Mouse (Mus musculus): ENCODE measurements around the gene Crybb3.

Gene Crybb3

DNA sequence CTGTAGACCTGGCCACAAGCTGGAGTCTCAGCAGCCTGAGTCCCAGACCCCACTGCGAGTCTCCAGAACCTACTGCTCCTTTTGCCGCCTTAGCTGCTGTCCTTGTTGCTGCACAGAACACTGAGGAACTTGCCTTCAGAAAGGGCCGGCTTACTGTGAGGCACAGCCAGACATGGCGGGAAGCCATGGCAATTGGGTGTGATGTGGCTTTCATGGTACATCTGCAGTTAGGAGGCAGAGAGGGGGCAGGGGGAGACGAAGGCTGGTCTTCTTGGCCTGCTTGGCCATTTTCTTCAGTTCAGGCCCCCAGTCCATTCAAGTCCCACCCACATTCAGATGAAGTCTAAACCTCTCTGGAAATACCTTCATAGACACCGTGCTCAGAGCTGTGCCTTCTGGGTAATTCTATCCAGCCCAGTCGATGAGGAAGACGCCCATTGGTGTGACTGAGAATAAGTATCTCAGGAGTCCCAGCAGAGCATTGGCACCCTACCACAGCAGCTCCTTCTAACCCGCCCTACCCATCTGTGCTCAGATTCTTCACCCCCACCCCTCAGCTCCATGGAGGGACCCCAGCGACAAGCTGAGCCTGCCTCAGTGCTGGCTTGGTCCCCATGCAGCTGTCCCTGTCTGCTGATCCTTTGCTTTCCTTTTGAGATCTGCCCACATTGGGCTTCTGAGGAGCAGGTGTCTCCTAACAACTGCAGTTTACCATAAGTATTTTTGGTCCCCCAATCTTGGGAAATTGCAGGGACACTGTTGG lies 35.7 kb downstream of the Crybb3 start:
- no peak for DNase-seq (ENCODE audit: low spot score in 2 of 2)

DNA sequence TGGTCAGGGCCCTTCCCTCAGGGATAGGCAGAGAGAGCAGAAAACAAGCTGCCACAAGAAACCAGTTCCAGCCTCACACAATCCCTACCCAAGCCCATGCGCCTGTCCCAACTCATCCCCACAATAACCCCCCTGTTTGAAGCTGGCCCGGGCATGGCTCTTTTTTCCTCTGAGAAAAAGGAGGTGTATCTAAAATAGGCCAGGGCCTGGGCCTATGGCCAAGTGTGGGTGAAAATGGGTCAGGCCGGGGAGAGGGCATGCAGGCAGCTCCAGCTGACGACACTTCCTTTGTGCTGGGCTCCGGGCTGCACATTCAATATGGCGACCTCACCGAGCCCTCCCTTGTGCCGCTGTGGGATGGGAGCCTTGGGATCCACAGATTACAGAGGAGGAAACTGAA lies 37.9 kb downstream of the Crybb3 start:
- DNase-seq (ENCODE audit: low spot score in 2 of 2) = no peak

DNA sequence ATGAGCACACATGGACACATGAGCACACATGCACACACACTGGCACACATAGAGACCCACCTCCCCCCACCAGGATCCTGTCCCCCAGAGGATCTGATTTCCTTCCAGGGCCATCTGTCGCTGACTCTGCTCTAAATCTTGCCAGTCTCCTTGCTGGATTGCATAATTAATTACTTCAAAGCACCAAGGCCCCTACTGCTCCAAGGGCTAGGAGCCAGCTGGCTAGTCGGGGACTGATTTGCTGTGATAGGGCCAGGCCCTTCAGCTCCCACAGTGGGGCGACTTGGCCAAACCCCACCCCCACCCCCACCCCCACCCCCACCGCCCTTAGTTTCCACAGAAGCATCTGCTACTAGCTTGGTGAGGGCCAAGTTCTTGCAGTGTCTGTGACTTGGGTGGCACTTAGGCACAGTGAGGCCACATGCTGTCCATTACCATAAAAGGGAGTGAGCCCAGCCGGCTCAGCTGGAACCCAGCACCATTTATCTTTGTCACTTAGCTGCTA lies 39.8 kb downstream of the Crybb3 start:
- DNase-seq (ENCODE audit: low spot score in 2 of 2) = no peak

DNA sequence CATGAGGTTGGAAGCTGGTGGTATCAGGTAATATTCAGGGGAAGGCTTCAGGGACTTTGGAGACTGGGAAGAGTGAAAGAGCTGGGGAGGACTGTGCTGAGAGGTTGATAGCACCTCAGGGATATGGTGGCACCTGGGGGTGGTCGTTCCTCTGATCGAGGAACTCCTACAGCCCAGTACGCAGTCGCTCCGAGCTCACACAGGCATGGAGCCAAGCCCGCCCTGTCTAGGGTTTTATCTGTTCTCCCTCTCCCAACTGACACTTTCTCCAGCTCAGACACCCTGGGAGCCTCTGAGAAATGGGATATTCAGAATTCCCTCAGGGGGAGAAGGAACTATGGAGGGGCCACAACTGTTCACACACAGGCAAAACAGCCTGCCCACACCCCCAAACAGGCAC lies 40.6 kb downstream of the Crybb3 start:
- DNase-seq (ENCODE audit: low spot score in 2 of 2) = no peak

DNA sequence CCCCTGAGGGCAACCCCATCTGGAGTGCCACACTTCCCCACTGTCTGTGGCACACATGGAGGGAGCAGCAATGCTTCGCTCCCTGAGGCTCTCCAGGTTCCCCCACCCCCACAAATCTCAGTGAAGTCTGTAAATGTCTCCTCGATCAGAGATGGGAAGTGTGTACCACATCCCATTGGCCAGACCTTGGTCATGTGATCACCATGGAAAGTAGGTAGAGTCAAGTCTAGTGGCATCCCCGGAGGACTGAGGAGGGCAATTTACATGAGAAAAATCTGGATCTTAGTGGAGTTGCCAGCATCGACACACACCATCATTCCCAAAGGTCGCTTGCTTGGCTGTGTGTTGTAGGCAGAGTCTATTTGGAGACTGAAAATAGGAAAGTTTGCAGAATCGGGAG lies 42.8 kb downstream of the Crybb3 start:
- DNase-seq (ENCODE audit: low spot score in 2 of 2) = no peak

DNA sequence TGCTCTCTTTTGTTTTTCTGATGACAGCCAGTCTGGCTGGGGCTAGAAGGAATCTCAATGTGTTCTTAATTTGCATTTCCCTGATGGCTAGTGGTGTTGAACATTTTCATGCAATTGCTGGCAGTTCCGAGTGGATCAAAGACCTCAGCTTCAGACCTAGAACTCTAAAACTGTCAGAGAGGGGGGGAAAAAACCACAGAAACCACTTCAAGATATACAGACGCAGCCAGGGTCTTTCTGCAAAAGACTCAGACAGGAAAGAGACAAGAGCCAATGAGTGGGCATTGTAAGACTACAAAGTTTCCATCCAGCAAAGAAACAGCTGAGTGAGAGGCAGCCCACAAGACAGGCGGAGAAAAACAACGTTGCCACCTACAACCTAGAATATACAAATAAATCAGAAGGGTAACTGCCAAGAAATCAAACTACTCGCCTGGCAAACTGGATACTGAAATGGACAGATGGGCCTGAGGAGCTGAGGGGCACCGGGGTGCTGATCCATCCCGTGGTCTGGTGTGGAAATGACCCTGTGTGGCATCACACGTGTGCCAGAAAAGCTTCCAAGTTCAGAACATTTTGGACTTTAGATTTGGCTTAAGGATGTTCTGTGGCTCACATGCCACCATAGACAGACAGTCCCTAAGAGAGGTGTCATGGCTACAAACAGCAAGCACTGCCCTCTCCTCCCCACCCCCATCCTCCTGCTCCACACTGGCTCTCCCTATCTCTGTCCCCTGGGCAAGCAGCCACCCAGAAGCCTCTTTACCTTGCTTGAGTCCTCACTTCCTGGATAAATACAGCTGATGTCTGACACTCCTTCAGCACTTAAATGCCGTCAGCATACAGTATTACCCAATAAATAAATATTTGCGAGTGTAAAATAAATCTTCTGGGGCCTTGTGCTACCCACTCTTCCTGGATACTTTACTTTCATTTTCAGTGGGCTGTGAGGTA lies 46.0 kb downstream of the Crybb3 start:
- DNase-seq (ENCODE audit: low spot score in 2 of 2) = no peak

DNA sequence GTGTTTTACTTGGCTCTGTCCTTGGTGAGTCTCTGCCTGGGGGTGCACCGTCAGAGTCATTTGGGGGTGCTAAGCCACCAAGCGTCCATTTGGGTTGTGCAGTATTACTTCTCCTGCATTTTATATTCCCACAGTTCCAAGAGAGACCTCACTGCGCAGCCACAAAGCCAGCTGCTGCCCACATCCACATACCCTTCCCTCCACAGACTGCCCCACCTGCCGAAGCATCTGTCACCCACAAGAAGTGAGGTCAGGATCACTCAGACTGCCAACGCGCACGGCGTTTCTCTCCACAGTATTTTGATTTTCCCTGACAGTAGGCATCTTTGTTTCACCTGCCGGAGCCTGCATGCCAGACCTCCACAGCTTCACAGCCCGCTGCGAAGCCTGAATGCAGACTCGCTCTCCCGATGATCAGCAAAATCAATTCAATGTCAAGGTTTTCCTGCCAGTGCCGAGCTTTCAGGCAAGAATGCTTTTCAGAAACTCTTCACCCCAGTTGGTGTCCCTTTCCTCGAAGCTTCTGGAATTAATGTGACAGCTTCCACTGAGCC lies 50.1 kb downstream of the Crybb3 start:
- no peak for DNase-seq (ENCODE audit: low spot score in 2 of 2)

DNA sequence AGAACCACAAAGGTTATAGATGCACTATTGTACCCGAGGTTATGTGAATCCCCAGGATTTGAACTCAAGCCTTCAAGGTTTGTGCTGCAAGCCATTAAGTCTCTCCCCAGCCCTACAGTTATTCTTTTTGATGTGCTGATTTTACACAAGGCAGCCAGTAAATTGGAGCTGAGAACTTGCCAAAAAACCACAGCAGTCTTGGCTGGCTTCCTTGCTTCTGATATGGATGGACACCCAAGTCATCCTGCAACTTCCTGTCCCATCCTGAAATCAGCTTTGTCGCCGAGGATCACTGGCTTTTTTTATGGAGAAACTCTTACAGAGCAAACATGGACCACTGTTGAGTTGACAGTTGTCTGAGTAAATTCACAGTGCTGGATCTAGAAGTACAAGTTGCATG lies 51.3 kb downstream of the Crybb3 start:
- DNase-seq (ENCODE audit: low spot score in 2 of 2) = no peak

DNA sequence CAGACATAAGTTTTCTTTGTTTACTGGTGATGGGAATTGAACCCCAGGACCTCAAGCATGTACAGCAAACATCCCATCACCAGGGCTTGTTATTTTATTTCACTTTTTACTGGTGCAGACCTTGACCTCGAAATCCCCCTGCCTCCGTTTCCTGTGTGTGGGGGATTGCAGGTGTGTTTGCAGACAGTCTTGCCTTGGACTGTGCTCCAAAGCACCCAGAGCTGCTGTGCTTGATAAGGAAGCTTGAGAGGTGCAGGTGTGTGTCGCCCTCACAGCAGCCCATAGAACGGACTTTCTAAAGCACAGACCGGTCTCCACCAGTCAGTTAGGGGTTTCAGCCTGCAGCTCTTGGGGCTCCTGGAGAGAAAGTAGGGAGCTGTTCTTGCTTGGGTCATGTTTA lies 54.7 kb downstream of the Crybb3 start:
- DNase-seq (ENCODE audit: low spot score in 2 of 2) = no peak

All from spleen, postnatal 14 days (tissue).